Mouse (Mus musculus): Measurements from ENCODE around the gene Thbd.

DNA sequence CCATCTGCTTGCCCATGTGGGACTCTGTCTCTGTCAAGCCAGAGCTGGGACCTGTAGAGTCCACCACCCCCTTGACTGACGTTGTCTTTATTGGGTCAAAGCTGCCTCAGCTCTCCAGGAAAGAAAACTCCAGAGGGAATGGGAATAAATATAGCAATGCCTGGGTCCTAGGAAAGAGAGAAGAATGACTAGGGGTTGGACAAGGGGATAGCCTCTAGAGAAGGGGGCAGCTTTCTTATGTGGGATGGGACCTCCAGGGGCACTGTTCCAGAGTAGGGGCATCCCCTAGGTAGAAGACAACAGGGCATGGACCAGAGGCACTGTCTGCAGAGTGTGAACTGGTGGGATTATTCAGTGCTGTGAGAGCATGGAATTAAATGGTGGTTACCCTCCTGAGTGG is 1.8 kb upstream of the Thbd start:
- no peak for TF ChIP-seq CTCF (IDR thresholded peaks at IDR 0.05; ENCODE audit: insufficient read depth, low read length)
- no peak for TF ChIP-seq POLR2A (IDR thresholded peaks at IDR 0.05; ENCODE audit: borderline replicate concordance, extremely low read depth, low read depth, low read length)

Data from lung, adult 2 months (tissue).